Mouse (Mus musculus) embryonic facial prominence, embryonic 11.5 days (tissue): Measurements from ENCODE around the gene Sfxn3. TPM values are rescaled to one million over a fixed set of nuclear protein-coding genes. Genes with fewer than 3 reads are reported as not detected.

ENCODE experiments used
- ATAC-seq: fragments of 200-750 bp; cut with Nextera tagmentation; replicated peaks from 2 replicates; pipeline ENCODE4 v1.8.0; 2017; ENCODE audit warnings: low read depth; ENCODE audit not compliant: insufficient number of reproducible peaks, low FRiP score, low TSS enrichment
- DNase-seq: peaks from one replicate; pipeline ENCODE4 v3.0.0-alpha.2; 2015; ENCODE audit warnings: low spot score
- H3K27ac ChIP-seq: fragments of 300-500 bp; sonication (generic); replicated peaks from 2 replicates; pipeline ENCODE4 v1.5.1; 2014; ENCODE audit warnings: mild to moderate bottlenecking, low read depth, low read length, control low read depth
- H3K27me3 ChIP-seq: fragments of 300-500 bp; sonication (generic); 2 replicates; pipeline ENCODE4 v1.6.1; 2014; ENCODE audit warnings: mild to moderate bottlenecking, low read length, moderate library complexity, mixed read lengths; ENCODE audit not compliant: control insufficient read depth, insufficient read depth
- H3K36me3 ChIP-seq: fragments of 300-500 bp; sonication (generic); replicated peaks from 2 replicates; pipeline ENCODE4 v1.6.1; 2014; ENCODE audit warnings: low read depth, mild to moderate bottlenecking, low read length, moderate library complexity, mixed read lengths; ENCODE audit not compliant: control insufficient read depth, insufficient read depth
- H3K4me1 ChIP-seq: fragments of 300-500 bp; sonication (generic); 2 replicates; pipeline ENCODE4 v1.6.1; 2014; ENCODE audit warnings: low read length, mixed read lengths; ENCODE audit not compliant: control insufficient read depth, insufficient read depth
- H3K4me2 ChIP-seq: fragments of 300-500 bp; sonication (generic); 2 replicates; pipeline ENCODE4 v1.6.1; 2014; ENCODE audit warnings: low read depth, mild to moderate bottlenecking, control low read depth, low read length, moderate library complexity
- H3K4me3 ChIP-seq: fragments of 300-500 bp; sonication (generic); 2 replicates; pipeline ENCODE4 v1.5.1; 2014; ENCODE audit warnings: low read depth, low read length, control low read depth
- H3K9ac ChIP-seq: fragments of 300-500 bp; sonication (generic); replicated peaks from 2 replicates; pipeline ENCODE4 v1.6.1; 2014; ENCODE audit warnings: mild to moderate bottlenecking, control low read depth, low read length
- H3K9me3 ChIP-seq: fragments of 300-500 bp; sonication (generic); replicated peaks from 2 replicates; pipeline ENCODE4 v1.6.1; 2016; ENCODE audit warnings: mild to moderate bottlenecking, low read length, inconsistent platforms, mixed read lengths; ENCODE audit not compliant: control insufficient read depth
- WGBS: fragments of 180-500 bp; shearing (Covaris S2); extraction: QIAGEN DNeasy Blood & Tissue Kit; methylation state at CpG from one replicate; pipeline ENCODE4 v1.1.7; 2014; 5-methylcytosine and 5-hydroxymethylcytosine counted together
- polyA plus RNA-seq: library from polyadenylated mRNA; unstranded; fragments of >200 nt; fragmentation: Nextera tagmentation; extraction: Ambion mirVana; gene quantifications from 2 replicates; pipeline ENCODE4 v1.2.1, GENCODE M21; 2014

The Sfxn3 gene
- polyA plus RNA-seq = 14.7 and 15.4 TPM in 2 replicates

DNA sequence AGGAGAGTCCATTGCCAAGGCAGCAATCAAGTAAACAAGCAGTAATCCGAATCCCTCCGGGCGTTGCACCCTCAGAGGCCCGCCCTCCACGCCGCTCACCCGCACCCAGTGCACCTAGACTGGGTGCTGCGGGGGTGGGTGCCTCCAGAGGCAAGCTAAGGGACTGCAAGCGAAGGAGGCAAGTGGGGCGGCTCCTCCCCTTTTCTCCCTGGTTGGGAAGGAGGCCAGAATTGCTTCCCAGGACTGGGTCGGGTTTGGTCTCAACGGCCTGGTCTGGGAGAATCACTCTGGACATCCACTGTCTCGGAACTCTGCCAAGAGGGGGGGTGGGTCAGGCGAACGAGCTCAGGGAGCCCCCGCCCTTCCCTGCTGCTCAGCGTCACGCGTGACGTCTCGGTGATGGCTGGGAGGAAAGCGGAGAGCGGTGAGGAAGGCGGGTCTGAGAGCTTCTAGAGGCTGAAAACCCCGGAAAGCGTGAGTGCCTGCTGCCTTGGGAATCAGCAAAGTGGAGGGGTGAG is at the start of gene Sfxn3:
Sfxn3 (plus strand) TSS at position 87 of the 518 bp plus-strand sequence.
- ATAC-seq (peak; percentile 68), DNase-seq (peak; percentile 78)
- peaks cover 13% of the 10 kb centered on the region for H3K4me1 ChIP-seq
- no peaks in the 10 kb centered on the region; the same call in 1 of the 2 replicates for H3K36me3 ChIP-seq
- H3K27me3 ChIP-seq = peaks cover 11% of the 10 kb centered on the region
- H3K27ac ChIP-seq = peak within 1 kb of the TSS; percentile 31; the same call in 1 of the 2 replicates
- H3K9ac ChIP-seq = peak within 1 kb of the TSS; percentile 69
- peak within 1 kb of the TSS; percentile 50 for H3K4me3 ChIP-seq
- peak within 1 kb of the TSS; percentile 85 for H3K4me2 ChIP-seq
- H3K9me3 ChIP-seq = no peaks in the 10 kb centered on the region
- WGBS = 0% methylated on average over 26 of the region's 26 CpGs

- DNase-seq = no peak
Measured at GRCm38 (mm10) chr19:44997786-44998185, 49.5 kb upstream of the Sfxn3 start.

GRCm38 (mm10) chr19:44999647-45000046 is 47.7 kb upstream of the Sfxn3 start:
- no peak for DNase-seq
- Histone ChIP-seq H3K4me3 (no peak overlapping the region), H3K4me2 (no peak overlapping the region), H3K4me1 (no peaks in the 10 kb centered on the region), H3K27ac (no peak overlapping the region), H3K9me3 (no peaks in the 10 kb centered on the region), H3K36me3 (peaks cover 2% of the 10 kb centered on the region; the same call in 1 of the 2 replicates), H3K9ac (no peak overlapping the region), H3K27me3 (no peaks in the 10 kb centered on the region)
- ATAC-seq = no peak
- 85% methylated on average over 8 of the region's 8 CpGs for WGBS

More at GRCm38 (mm10) chr19:44997786-44998185, 49.5 kb upstream of the Sfxn3 start:
- peaks cover 2% of the 10 kb centered on the region; the same call in 1 of the 2 replicates for H3K36me3 ChIP-seq
- no peaks in the 10 kb centered on the region for H3K4me1 ChIP-seq
- 63% methylated on average over 11 of the region's 11 CpGs for WGBS
- H3K27me3 ChIP-seq = no peaks in the 10 kb centered on the region
- no peak for ATAC-seq
- no peaks in the 10 kb centered on the region for H3K9me3 ChIP-seq
- H3K9ac ChIP-seq = no peak overlapping the region
- H3K27ac ChIP-seq = no peak overlapping the region
- no peak overlapping the region for H3K4me3 ChIP-seq
- H3K4me2 ChIP-seq = no peak overlapping the region

- no peak overlapping the region for H3K9ac ChIP-seq
- H3K4me2 ChIP-seq = no peak overlapping the region
- no peaks in the 10 kb centered on the region for H3K27me3 ChIP-seq
- peaks cover 5% of the 10 kb centered on the region; the same call in 1 of the 2 replicates for H3K4me1 ChIP-seq
- no peaks in the 10 kb centered on the region for H3K9me3 ChIP-seq
- no peak for ATAC-seq
- no peak overlapping the region for H3K4me3 ChIP-seq
- H3K27ac ChIP-seq = no peak overlapping the region
- 67% methylated on average over 3 of the region's 3 CpGs for WGBS
- no peak for DNase-seq
- peaks cover 2% of the 10 kb centered on the region; the same call in 1 of the 2 replicates for H3K36me3 ChIP-seq
Measured at GRCm38 (mm10) chr19:45002301-45002700, 45.0 kb upstream of the Sfxn3 start.

GRCm38 (mm10) chr19:45003740-45004516 is 43.4 kb upstream of the Sfxn3 start:
- no peaks in the 10 kb centered on the region for H3K27me3 ChIP-seq
- DNase-seq (no peak), ATAC-seq (no peak)
- no peak overlapping the region for H3K9ac ChIP-seq
- peaks cover 6% of the 10 kb centered on the region; the same call in 1 of the 2 replicates for H3K4me1 ChIP-seq
- H3K9me3 ChIP-seq = no peaks in the 10 kb centered on the region
- no peak overlapping the region for H3K4me2 ChIP-seq
- 91% methylated on average over 7 of the region's 7 CpGs for WGBS
- no peak overlapping the region for H3K4me3 ChIP-seq
- H3K27ac ChIP-seq = no peak overlapping the region
- H3K36me3 ChIP-seq = peaks cover 2% of the 10 kb centered on the region

DNA sequence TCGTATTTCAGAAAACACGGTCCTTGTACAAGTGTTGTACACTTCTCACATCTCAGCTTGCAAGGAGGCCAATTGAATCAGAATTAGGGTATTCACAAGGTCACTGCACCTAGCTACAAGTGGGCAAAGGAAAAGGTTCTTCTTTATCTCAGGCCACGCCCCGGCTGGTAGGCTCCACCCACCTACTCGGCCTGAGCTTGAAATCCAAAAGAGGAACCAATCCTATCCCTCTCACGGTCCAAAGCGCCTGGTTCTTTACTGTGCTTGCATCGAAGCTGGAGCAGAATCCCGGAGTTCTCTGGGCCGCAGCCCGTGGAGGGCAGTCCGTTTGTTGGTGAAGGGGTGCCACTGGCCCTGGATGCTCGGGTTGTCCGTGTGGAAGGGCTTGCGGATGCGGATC is 41.9 kb upstream of the Sfxn3 start, which contains the start of gene Twnk:
Twnk (plus strand) TSS at position 220 of the 400 bp plus-strand sequence.
- H3K4me1 ChIP-seq = peaks cover 6% of the 10 kb centered on the region; the same call in 1 of the 2 replicates
- DNase-seq (peak; percentile 56), ATAC-seq (no peak)
- H3K36me3 ChIP-seq = peaks cover 5% of the 10 kb centered on the region
- H3K27me3 ChIP-seq = no peaks in the 10 kb centered on the region
- 10% methylated on average over 16 of the region's 16 CpGs for WGBS
- H3K4me3 ChIP-seq = peak within 1 kb of the TSS; percentile 92
- H3K9ac ChIP-seq = peak within 1 kb of the TSS; percentile 72
- H3K27ac ChIP-seq = peak within 1 kb of the TSS; percentile 73
- no peaks in the 10 kb centered on the region for H3K9me3 ChIP-seq
- H3K4me2 ChIP-seq = peak within 1 kb of the TSS; percentile 89

DNA sequence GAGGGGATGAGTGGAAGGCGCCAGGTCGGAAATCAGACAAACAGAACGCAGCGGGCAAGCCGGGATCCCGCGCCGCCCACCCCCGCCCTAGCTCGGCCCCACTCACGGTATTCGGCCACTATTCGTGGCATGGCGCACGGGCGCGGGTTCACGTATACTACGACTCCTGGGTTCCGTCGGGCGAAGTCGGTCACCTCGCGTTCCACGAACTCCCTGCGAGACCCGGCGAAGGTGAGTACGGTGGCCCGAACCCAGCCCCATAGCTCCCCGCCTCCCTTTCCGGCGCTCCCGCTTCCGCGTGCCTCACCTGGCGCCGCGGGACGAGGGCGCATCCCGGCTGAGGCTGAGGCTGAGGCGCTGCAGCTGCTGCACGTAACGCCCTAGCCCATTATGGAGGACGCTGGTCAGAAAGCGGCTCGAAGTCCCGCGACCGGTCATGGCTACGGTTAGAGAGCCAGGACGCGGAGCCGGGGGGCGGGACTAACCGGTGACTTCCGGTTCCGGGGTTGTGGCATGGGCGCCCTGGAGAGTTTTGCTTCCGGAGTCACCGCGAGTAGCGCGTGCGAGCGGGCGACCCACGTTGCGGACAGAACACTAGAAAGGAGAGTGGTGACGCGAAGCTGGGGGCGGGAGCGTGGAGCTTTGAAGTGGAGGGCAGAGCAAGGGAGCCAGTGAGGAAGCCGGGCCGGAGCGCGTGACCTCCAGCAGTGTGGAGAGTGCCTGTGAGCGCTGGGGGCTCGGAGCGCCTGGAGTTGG is 41.2 kb upstream of the Sfxn3 start, which contains the start of gene Mrpl43:
Mrpl43 (minus strand) TSS at position 486 of the 756 bp plus-strand sequence.
- peak within 1 kb of the TSS; percentile 89 for H3K4me2 ChIP-seq
- under 1% methylated on average over 82 of the region's 82 CpGs for WGBS
- no peaks in the 10 kb centered on the region for H3K9me3 ChIP-seq
- ATAC-seq (peak; percentile 85), DNase-seq (peak; percentile 96)
- H3K36me3 ChIP-seq = peaks cover 6% of the 10 kb centered on the region
- H3K4me3 ChIP-seq = peak within 1 kb of the TSS; percentile 92
- no peaks in the 10 kb centered on the region for H3K27me3 ChIP-seq
- H3K27ac ChIP-seq = peak within 1 kb of the TSS; percentile 73
- H3K9ac ChIP-seq = peak within 1 kb of the TSS; percentile 72
- peaks cover 6% of the 10 kb centered on the region; the same call in 1 of the 2 replicates for H3K4me1 ChIP-seq
